18 mouse cellular contexts compared by ENCODE assay signal in the genomic region with DNA sequence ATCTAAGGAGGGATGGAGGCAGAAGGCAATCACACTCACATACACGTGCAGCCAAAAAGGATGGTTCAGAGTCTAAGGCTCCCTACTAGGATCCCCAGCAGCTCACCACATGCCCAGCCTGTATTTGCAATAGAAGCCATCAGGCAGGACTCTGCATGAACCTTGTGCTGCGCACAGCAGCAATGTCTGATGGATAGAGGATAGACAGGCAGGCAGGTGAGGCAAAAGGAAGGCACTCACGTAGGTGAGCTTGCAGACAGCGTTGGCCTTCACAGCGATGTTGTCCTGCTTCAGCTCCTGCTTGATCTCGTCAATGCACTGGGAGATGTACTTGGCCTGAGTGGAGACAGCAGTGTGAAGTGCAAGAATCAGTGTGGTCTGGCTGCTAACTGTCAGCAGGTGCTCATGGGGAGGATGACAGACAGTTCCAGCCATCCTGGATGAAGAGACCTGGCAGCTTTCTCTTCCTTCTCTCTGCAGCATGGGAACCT.
"Had no signal": no experiment of that assay in that cellular context is flagged by ENCODE, and none has a peak within 500 bp of the region (broad histone marks: within the 10 kb centered on the region; RNA-seq: fewer than 3 reads in every experiment).

No protein-coding gene starts in this region.

- H3K4me3 ChIP-seq: layer of hippocampus, adult 2 months; limb, embryonic 12.5 days; liver, embryonic 13.5 days; lung, embryonic 15.5 days; midbrain, embryonic 13.5 days; myocyte; neural tube, embryonic 15.5 days; stomach, embryonic 15.5 days had no signal

- DNase-seq: kidney, postnatal 10 days; kidney, postnatal 4 days; liver; liver, embryonic 13.5 days; liver, postnatal 0 days; lung, postnatal 14 days; right cerebral cortex, adult 18-20 months; right cerebral cortex, postnatal 4 days; thymus, adult 2 months; thymus, postnatal 25 days had no signal

- H3K27ac ChIP-seq: layer of hippocampus, adult 2 months; limb, embryonic 12.5 days; liver, embryonic 13.5 days; lung, embryonic 15.5 days; macrophage; midbrain, embryonic 13.5 days; neural tube, embryonic 15.5 days; stomach, embryonic 15.5 days had no signal

- H3K9me3 ChIP-seq: limb, embryonic 12.5 days; liver, embryonic 13.5 days; lung, embryonic 15.5 days; midbrain, embryonic 13.5 days; neural tube, embryonic 15.5 days; stomach, embryonic 15.5 days had no signal

- H3K4me2 ChIP-seq: limb, embryonic 12.5 days; liver, embryonic 13.5 days; lung, embryonic 15.5 days; midbrain, embryonic 13.5 days; neural tube, embryonic 15.5 days; stomach, embryonic 15.5 days had no signal

- H3K9ac ChIP-seq: limb, embryonic 12.5 days; liver, embryonic 13.5 days; liver, postnatal 0 days; lung, embryonic 15.5 days; midbrain, embryonic 13.5 days; neural tube, embryonic 15.5 days; stomach, embryonic 15.5 days had no signal

- ATAC-seq: liver, postnatal 0 days; midbrain, embryonic 13.5 days had no signal

- H3K4me1 ChIP-seq: limb, embryonic 12.5 days had no signal

- H3K27me3 ChIP-seq: limb, embryonic 12.5 days; liver, embryonic 13.5 days; lung, embryonic 15.5 days; midbrain, embryonic 13.5 days; neural tube, embryonic 15.5 days; stomach, embryonic 15.5 days had no signal
